Mouse (Mus musculus): Measurements from ENCODE around the gene Cib1.

DNA sequence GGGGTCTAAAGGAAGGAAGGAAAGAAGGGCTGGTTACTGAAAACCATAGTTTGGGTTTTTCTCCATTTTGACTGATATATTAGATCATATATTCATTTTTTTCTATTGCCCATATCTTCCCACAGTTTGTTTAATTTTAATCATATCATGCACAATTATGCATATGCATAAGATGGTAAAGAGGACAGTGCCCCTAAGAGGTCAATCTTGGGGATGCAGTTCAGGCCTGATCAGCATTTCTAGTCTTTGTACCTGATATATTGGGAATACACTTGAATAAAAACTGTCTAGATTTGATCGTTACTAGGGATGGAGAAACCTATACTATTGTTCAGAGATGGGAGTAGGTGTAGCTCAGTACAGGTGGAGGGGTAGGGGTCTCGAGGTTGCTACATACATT, 48.4 kb upstream of the Cib1 start:
- TF ChIP-seq GATA1 (IDR thresholded peaks at IDR 0.05; ENCODE audit: borderline replicate concordance, low read length) = no peak
- no peak for TF ChIP-seq FLI1 (IDR thresholded peaks at IDR 0.05; ENCODE audit: low read length)

Measured in megakaryocyte, embryonic 14.5 days (primary cell).